Mouse (Mus musculus) ES-E14 (cell line): Measurements from ENCODE around the gene Nptx1. TPM values are rescaled to one million over a fixed set of nuclear protein-coding genes. Genes with fewer than 3 reads are reported as not detected.

Experiments
- DNase-seq: peaks from one replicate; pipeline ENCODE4 v3.0.0-alpha.2; 2013; ENCODE audit warnings: low read depth, low spot score
- H3K27ac ChIP-seq: 2 replicates; pipeline ENCODE4 v1.5.1; 2012; ENCODE audit warnings: low read depth, mild to moderate bottlenecking, low read length, moderate library complexity, mixed read lengths; ENCODE audit not compliant: poor library complexity, insufficient read depth, severe bottlenecking
- H3K36me3 ChIP-seq: 2 replicates; pipeline ENCODE4 v1.6.1; 2012; ENCODE audit warnings: mild to moderate bottlenecking, low read length, moderate library complexity, mixed read lengths; ENCODE audit not compliant: control insufficient read depth, poor library complexity, insufficient read depth, severe bottlenecking
- H3K4me1 ChIP-seq, 2 experiments: fragments of 150-350 bp in 1 of 2; sonication (generic) in 1 of 2; 2 replicates each; pipeline ENCODE4 v1.6.1; 2012; ENCODE audit warnings: low read length in 2 of 2, mild to moderate bottlenecking in 1 of 2, mixed read lengths in 1 of 2; ENCODE audit not compliant: control insufficient read depth in 2 of 2, insufficient read depth in 2 of 2, poor library complexity in 1 of 2
- H3K4me3 ChIP-seq, 2 experiments: fragments of 150-350 bp in 1 of 2; sonication (generic) in 1 of 2; 2 replicates each; pipeline ENCODE4 v1.5.1; 2012; ENCODE audit warnings: low read length in 2 of 2, low read depth in 1 of 2, mild to moderate bottlenecking in 1 of 2, mixed read lengths in 1 of 2; ENCODE audit not compliant: insufficient read depth in 1 of 2, poor library complexity in 1 of 2, severe bottlenecking in 1 of 2
- H3K9ac ChIP-seq: 2 replicates; pipeline ENCODE4 v1.6.1; 2012; ENCODE audit warnings: low read depth, mild to moderate bottlenecking, low read length, mixed read lengths; ENCODE audit not compliant: poor library complexity, insufficient read depth, severe bottlenecking
- H3K9me3 ChIP-seq: fragments of 150-350 bp; sonication (generic); 2 replicates; pipeline ENCODE4 v1.6.1; 2012; ENCODE audit warnings: low read depth, mild to moderate bottlenecking, low read length; ENCODE audit not compliant: control insufficient read depth, insufficient read depth
- CHD2 ChIP-seq: IDR thresholded peaks from 2 replicates; pipeline ENCODE4 v1.6.1; 2014; ENCODE audit warnings: mild to moderate bottlenecking, low read depth, low read length, inconsistent platforms
- HCFC1 ChIP-seq: IDR thresholded peaks from 2 replicates; pipeline ENCODE4 v1.6.1; 2012; ENCODE audit warnings: low read length, inconsistent platforms, borderline replicate concordance; ENCODE audit not compliant: insufficient read depth
- MAFK ChIP-seq: IDR thresholded peaks from 2 replicates; pipeline ENCODE4 v1.6.1; 2014; ENCODE audit warnings: mild to moderate bottlenecking, low read depth, low read length, inconsistent platforms; ENCODE audit not compliant: insufficient read depth
- ZC3H11A ChIP-seq: IDR thresholded peaks from 2 replicates; pipeline ENCODE4 v1.6.1; 2012; ENCODE audit warnings: low read depth, mild to moderate bottlenecking, inconsistent platforms, low read length, borderline replicate concordance
- ZNF384 ChIP-seq: IDR thresholded peaks from 2 replicates; pipeline ENCODE4 v1.6.1; 2012; ENCODE audit warnings: low read depth, low read length, inconsistent platforms
- in situ Hi-C, 2 experiments: fragments of 600-800 bp; cut with MboI; formaldehyde crosslinking; loops; one replicate each; pipeline ENCODE4 v1.15.1; 2025; ENCODE audit warnings: low sequenced_read_pairs in 2 of 2, inconsistent platforms in 1 of 2; ENCODE audit not compliant: unreplicated experiment in 2 of 2
- total RNA-seq: library from RNA; depleted of rRNA; stranded (reverse); fragments of 300-350 nt; gene quantifications from 2 replicates; pipeline ENCODE4 v1.2.3, GENCODE M21; 2012

Nptx1 gene
- total RNA-seq, 1 experiment, result 0.80 TPM

DNA sequence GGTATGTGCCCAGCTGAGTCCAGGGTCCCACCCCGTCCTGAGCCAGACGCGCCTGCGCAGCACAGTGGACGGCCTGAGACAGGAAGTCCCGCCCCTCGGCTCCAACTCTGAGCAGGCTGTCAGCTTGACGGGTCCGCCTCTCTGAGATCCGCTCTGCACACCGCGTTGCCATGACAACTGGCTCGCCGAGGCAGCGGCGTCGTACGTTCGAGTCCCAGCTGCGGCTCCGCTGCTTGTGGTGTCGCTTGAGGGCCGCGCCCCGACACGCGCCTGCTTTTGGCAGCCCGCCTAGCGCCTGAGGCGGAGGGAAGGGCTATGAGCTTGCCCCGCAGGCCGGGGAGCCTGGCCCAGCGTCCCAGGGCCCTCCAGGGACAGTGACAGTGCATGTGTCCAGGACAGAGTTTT lies 23.0 kb downstream of the Nptx1 start:
- DNase-seq, result peak; percentile 84
- H3K9ac ChIP-seq, result no peak overlapping the region
- H3K27ac ChIP-seq, result no peak overlapping the region
- no peaks in the 10 kb centered on the region for H3K9me3 ChIP-seq
- H3K4me1 ChIP-seq, result peaks cover 2 to 12% of the 10 kb centered on the region in 2 experiments; a peak in 3 of 4 replicates
- no peaks in the 10 kb centered on the region for H3K36me3 ChIP-seq
- 0 out of 2 replicates have a peak, but pooled peaks have one; percentile 34 for TF ChIP-seq HCFC1
- no peak for TF ChIP-seq CHD2
- no peak for TF ChIP-seq ZC3H11A
- TF ChIP-seq ZNF384, result no peak
- TF ChIP-seq MAFK, result no peak
- peak overlapping the region in 1 of 2 experiments; percentile 3; a peak in 1 of 4 replicates for H3K4me3 ChIP-seq
- in situ Hi-C loops, result loop anchor here in 1 of 2 experiments (25.0 kb wide), 1 partner anchor 388 kb away; the partner anchor contains the start of gene Chmp6

DNA sequence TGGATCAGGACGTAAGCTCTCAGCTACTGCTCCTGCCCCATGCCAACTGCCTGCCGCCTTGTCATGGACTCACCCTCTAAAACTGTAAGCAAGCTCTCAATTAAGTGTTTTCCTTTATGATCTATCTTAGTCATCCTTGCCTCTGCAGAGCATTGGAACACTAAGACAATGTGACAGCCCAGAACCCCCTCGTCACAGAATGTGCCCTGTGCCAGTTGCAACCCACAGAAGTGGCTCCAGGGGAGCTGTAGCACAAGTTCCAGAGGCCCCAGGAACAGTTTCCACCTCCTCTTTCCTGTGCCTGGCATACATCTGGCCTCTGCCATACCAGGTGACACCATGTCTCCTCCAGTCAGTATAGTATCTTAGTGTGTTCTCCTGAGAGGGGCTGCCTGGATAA lies 24.2 kb downstream of the Nptx1 start:
- Histone ChIP-seq H3K4me3 (no peak overlapping the region), H3K27ac (no peak overlapping the region), H3K4me1 (peaks cover 2 to 8% of the 10 kb centered on the region in 2 experiments; a peak in 3 of 4 replicates), H3K36me3 (no peaks in the 10 kb centered on the region), H3K9ac (no peak overlapping the region), H3K9me3 (no peaks in the 10 kb centered on the region)
- no peak for DNase-seq
- TF ChIP-seq ZC3H11A, result no peak
- no peak for TF ChIP-seq ZNF384
- no peak for TF ChIP-seq HCFC1
- TF ChIP-seq MAFK, result no peak
- TF ChIP-seq CHD2, result no peak
- in situ Hi-C loops, result loop anchor here in 1 of 2 experiments (25.0 kb wide), 1 partner anchor 389 kb away; the partner anchor contains the start of gene Chmp6

DNA sequence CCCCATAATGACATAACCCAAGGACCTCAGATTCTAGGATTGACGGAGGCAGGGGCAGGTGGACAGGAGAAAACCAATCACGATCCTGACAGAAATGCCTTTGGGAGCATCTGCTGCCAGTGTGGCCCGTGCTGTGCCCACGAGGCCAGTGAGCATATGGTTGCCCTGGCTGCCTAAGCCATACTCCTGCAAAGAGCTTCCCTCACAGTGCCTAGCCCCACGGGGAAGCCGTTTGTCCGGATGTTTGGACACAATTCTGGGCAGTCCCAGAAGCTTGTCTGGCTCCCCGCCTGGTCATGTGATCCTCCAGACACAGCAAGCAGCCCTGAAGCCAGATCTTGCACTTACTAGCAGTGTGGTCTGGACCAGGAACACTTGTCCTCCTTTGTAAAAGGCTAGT lies 24.8 kb downstream of the Nptx1 start:
- Histone ChIP-seq H3K9ac (no peak overlapping the region), H3K27ac (no peak overlapping the region), H3K36me3 (no peaks in the 10 kb centered on the region), H3K9me3 (no peaks in the 10 kb centered on the region), H3K4me3 (no peak overlapping the region), H3K4me1 (peaks cover 2 to 8% of the 10 kb centered on the region in 2 experiments; a peak in 3 of 4 replicates)
- DNase-seq, result no peak
- TF ChIP-seq ZC3H11A, result no peak
- no peak for TF ChIP-seq MAFK
- TF ChIP-seq HCFC1, result no peak
- TF ChIP-seq ZNF384, result no peak
- in situ Hi-C loops, result loop anchor here in 1 of 2 experiments (25.0 kb wide), 1 partner anchor 390 kb away; the partner anchor contains the start of gene Chmp6

DNA sequence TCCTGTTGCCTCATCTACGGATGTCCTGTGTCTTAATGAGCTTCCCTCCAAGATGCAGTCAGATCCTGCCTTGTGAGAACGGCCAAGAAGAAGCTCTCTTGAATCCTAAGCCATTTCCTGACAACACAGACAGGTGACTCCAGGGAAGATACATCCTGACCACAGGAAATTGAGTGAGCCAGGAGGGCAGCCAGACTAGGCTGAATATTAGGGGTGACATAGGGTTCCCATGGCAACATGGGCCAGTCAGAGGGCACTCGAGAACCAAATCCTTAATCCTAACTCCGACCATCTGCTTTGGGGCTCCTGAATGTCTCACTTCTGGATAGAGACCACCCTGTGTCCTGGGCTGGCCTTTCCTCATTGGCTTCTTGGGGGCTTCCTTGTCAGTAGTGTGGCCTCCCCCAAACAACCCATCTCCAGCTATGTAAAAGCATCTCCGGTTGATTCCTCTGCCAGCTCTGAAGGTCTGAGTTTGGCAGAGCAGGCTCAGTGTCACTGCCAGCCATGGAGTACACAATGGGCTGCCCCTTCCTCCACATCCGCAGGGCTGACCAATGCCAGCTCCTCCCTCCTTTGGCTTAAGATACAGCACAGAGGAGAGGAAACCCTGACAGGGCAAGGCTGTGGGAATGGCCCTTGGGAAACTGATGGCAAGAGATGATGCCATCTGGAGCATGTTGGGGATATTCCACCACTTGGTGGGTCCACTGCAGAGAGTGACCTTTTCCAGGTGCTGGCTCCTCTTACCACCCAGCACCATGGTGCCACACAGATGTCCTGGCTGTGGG lies 25.4 kb downstream of the Nptx1 start:
- H3K27ac ChIP-seq, result no peak overlapping the region
- H3K9me3 ChIP-seq, result no peaks in the 10 kb centered on the region
- no peak for TF ChIP-seq ZNF384
- H3K9ac ChIP-seq, result no peak overlapping the region
- no peaks in the 10 kb centered on the region for H3K36me3 ChIP-seq
- no peak overlapping the region for H3K4me3 ChIP-seq
- H3K4me1 ChIP-seq, result peaks cover 2 to 8% of the 10 kb centered on the region in 2 experiments
- DNase-seq, result no peak
- in situ Hi-C loops, result loop anchor here in 1 of 2 experiments (25.0 kb wide), 1 partner anchor 390 kb away; the partner anchor contains the start of gene Chmp6
